Mouse (Mus musculus): ENCODE measurements around the gene Srpk2. TPM values are rescaled to one million over a fixed set of nuclear protein-coding genes. Genes with fewer than 3 reads are reported as not detected.
"Not testable (repeated sequence)": the region's sequence is repeated elsewhere in the genome, so short reads cannot be mapped to it uniquely, and the experiment has no call there.

The Srpk2 gene
- total RNA-seq, 2 experiments from 2014 or later: 37.8 to 44.2 TPM

DNA sequence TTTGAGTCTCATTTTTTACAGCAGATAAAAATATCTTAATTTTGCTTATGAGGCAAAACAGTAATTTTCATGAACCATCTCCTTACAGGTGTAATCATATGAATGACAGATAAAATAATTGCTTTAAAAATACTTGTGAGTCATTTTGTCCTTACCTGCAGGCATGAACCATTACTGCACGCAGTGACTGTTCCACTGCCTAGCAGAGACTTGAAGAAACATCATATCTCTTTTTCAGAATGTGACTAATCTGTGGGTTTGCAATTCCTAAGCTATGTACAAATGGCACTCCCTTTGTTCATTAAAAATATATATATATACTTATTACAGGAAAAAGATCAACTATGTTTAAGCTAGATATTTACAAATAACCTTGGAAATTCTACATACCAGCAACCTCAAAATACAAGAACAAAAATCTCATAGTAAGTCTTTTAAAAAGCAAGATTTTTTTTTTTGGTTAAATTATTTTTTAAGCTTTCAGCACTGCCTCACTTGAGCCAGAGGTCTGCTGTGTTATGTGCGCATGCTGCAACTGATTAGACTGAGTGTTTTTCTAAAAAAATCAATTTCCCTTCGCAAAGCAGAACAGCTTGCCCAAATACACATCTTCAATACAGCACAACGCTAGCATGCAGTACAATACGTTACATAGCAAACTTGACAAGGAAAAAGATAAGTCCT lies 68.7 kb downstream of the Srpk2 start:
- no peak for DNase-seq

DNA sequence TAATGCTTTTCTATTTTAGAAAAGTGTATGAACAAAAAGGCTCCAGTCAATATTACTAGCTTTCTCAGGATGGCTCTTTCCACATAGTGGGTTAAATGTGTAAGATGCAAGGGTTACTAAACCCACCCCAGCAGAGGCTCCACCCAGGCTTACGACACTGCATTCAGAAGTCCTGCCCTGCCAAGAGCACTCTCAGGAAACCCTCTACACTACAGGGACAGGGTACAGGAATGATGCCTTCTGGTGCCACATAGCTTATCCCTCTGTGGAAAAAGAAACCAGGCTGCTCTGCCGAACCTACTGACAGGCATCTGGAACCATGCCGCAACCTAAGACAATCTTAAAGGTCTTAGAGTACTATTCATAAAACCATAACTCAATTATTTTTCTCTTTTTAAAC lies 71.6 kb downstream of the Srpk2 start:
- peak in 1 of 2 experiments; percentile 23 for DNase-seq

DNA sequence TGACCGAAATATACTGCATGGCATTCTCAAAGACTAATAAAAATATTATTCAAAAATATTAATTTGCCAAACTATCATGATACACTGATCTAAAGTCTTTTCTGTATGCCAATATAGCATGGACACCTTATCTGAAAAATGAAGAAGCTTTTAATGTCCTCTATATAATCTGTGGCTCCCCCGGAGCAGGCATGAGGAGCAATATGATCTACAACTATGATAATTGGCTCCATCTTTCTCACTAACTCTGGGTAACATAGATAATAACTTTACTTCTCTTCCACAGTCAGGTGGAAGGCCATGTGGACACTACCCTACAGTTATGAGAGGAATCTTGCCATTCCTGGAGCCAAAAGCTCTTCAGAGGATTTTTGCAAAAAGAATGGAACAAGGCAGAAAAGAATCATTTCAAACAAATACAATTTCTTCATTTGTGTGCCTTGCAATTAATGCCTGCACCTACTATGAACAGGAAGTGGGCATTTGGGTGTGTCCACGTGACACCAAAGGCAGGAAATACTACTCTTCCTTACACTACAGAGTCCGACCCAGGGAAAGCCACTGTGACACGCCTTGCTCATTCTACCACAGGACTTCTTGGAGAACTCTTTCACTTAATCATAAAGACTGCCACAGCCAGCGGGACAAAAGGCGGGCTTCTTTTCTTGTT lies 80.2 kb downstream of the Srpk2 start:
- no peak for DNase-seq

DNA sequence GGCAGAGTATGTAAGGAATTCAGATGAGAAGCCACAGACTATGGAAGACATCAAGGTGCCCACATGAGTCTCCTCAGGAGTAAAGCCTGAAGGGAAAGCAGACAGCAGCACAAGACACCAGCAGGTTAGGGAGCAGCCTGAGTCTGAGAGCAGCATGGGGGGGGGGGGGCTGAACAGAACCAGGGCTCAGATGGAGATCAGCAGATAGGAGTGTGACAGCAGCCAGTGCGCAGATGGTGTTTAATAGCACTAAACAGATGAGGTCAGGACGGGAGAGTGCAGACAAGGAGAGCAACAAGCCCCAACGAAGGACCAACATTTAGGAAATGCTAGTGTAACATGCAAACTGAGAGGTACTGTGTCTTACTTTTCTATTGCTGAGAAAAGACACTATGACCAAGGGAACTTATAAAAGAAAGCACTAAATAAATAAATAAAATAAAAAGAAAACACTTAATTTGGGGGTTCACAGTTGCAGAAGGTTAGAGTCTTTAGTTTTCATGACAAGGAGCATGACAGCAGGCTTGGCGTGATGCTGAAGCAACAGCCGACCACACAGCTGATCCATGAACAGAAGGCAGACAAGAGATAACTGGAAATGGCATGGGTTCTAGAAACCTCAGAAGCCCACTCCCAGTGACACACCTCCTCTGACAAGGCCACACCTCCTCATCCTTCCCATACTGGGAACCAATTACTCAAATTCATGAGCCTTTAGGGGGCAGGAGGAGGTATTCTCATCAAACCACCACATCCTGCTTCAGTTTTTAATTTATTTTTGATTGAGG lies 84.5 kb downstream of the Srpk2 start:
- DNase-seq: no peak

DNA sequence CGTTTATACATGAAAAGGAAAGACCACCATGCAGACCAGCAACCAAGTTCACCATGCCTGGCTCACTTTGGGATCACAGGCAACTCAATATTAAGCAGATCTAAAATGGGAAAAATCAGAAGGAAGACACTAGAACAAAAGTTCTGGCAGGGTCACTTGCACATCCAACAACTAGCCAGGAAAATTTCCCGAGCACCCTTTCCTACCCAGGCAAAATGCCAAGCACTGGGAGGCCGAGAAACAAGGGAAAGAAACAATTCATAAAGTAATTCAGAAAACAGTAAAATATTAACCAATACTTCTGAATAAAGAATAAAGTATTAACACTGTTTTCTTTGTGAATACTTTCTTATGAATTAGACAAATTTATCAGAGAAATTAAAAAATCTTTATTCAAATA lies 85.2 kb downstream of the Srpk2 start:
- peak in 1 of 2 experiments; percentile 40 for DNase-seq

DNA sequence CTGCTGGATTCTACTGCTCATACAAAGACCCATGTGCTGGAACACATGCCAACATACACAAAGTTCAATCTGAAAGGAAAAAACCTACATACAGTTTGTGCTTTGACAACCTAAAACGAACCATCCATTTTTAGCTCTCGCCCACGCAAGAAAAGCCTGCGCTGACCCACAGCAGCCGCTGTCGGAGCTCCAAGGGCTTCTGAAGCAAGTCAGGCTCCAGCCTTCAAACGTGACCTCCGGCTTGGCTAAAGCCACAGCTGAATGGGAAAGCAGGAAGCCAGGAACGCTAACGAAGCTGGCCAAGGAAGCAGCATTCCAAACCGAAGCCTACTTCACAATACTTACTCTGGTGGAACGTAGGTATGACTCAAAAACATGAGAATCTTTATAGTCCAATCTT lies 85.9 kb downstream of the Srpk2 start:
- peak; percentile 75 to 79 for DNase-seq

DNA sequence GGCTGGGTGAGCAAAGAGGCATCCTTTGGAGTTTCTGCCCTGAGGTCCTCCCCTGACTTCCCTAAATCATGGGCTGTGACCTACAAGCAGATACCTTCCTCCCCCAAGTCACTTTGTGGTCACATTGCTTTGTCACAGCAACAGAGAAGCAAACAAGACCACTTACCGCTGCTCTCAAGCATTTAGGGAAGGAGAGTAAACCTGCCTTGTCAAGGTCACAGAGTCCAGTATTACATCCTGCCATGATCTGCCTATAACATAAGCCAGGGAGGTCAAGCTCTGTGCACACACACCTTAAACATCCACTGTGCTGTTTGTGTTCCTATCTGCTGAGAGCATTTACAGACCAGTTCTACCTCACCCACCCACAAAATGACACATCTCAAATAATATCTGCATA lies 86.4 kb downstream of the Srpk2 start:
- no peak for DNase-seq

DNA sequence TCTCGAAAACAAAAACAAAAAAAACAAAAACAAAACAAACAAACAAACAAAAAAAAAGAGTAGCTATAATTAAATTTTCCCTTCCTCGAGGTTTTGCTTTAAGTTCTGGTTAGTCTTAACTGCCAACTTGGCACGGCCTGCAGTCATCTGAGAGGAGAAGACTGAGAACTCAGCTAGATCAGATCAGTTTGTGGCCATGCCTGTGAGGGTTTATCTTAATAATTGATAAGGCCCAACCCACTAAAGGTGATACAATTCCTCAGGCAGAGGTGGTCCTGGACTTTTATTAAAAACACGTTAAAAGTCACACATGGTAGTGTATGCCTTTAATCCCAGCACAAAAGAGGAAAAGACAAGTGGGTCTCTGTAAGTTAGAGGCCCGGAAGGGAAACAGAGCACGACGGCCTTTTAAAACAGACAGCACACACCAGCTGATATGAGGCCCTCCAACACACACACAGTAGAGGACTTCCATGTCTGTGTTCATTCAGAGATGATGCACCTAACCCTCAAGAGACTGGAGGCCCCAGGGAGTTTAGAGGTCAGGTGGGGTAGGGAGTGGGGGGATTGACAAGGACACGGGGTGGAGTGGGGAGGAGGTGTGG lies 87.1 kb downstream of the Srpk2 start:
- no peak for DNase-seq

DNA sequence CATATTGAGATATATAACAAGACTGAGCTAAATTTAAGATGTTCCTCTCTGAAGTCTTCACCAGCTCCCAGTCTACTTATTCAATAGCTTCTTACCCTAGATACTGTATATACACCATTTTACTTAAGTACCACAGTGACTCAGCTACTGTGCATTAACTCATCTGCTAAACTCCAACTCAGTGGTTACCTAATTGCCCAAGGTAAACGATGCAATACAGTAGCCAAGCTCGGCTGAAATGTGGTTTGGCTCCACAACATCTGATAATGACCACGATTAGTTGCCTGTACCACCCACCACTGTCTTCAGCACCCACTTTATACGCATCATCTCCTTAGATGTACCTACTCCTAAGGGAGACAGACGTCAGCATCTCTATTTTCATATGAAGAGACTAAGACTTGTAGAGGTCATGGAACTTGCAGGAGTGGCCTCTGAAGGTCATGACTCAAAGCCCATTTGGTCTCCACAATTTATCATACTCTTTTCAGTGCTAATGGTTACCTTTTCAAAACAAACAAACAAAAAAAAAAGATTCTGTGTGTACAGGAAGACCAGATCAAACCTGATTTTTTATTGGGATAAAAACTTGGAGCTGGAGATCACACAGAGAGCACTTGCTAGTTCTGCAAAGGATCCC lies 88.0 kb downstream of the Srpk2 start:
- DNase-seq: no peak

DNA sequence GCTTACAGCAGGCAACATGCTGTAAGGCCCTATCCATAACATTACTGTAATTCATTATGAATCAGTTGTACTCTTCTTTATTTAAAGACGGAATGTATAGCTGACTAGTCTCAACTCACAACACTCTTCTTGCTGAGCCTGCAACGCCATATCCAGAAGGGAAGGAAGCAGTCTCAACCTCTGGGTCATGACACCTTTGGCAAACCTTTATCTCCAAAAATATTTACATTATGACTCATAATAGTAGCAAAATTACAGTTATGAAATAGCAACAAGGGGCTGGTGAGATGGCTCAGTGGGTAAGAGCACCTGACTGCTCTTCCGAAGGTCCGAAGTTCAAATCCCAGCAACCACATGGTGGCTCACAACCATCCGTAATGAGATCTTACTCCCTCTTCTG lies 94.1 kb downstream of the Srpk2 start:
- not testable (repeated sequence) for DNase-seq

DNA sequence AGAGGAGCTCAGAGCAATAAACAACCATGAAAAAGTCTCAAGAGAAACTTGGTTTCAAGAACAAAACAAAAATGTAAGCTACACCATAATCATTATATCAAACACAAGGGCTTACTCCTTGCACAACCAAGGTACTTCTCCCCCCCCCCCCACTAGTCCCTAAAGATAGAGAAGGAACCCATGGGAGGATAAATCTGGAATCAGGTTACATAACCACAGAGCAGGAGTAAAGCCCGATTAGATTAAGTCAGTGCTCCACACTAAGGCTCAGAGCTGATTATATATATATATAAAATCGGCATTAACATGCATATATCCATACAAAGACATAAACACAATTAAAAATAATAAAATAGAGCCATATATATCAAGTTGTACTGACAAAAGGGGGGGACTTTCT lies 96.8 kb downstream of the Srpk2 start:
- DNase-seq: no peak

DNA sequence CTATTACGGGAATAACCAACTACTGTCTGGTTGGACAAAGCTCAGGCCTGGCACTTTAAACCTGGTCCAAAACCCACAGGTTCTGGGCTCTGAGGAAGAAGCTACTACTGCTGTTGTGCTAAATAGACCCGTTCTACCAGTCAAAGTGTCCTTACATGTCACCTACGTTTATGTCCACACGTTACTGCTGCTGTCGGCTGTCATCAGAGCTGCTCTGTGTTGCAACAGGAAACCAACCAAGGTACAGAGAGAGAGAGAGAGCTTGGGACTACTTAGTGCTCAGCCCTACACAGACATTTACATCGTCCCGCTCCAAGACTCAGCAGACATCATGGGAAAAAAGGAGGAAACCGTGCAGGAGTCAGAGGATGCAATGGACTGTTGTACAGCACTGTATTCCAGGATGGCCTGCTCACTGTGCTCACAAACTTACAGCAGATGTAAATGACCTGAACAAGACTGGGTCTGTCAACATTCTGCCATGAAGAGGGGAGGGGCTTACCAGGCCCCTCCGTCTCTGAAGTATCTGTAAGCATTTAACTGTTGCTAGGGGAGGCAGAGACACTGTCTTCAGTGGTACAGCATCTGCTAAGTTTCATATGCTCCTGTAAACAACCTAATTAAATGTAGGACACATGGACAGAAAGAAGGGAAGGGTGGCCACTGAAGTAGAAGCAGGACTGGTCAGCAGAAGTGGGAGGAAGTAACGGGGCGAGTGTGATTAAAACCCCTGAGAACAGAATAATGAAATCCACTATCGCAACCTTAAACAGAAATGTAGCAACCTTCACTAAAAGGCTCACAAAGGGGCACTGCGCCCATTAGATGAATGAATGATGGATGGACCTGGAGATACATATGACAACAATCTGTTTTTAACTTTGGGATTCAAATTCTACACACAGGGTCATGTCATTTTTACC lies 97.6 kb downstream of the Srpk2 start:
- no peak for DNase-seq

DNA sequence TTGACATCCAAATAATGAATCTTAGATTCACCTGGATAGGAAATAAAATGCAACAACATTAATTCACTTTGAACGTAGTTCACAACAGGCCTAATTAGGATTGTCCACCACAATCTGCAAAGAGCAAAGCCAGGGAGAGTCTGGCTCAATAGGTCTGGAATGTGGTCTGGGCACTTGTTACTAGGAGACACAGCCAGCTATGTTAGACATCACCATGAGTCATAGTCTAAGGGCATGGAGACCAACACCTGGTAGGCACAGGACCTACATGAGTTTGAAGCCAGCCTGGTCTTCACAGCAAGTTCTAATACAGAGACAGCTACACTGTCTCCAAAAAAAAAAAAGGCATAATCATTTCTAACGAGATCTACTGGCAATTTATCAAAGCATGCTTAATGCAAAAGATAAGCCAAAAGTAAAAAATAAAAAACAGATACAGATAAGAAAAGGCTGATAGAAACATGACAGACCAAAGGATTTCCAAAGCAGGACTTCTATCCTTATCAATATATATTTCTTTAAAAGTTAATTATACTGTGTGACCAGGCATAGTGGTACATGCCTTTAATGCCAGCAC lies 102.8 kb downstream of the Srpk2 start:
- DNase-seq: peak in 1 of 2 experiments; percentile 35

DNA sequence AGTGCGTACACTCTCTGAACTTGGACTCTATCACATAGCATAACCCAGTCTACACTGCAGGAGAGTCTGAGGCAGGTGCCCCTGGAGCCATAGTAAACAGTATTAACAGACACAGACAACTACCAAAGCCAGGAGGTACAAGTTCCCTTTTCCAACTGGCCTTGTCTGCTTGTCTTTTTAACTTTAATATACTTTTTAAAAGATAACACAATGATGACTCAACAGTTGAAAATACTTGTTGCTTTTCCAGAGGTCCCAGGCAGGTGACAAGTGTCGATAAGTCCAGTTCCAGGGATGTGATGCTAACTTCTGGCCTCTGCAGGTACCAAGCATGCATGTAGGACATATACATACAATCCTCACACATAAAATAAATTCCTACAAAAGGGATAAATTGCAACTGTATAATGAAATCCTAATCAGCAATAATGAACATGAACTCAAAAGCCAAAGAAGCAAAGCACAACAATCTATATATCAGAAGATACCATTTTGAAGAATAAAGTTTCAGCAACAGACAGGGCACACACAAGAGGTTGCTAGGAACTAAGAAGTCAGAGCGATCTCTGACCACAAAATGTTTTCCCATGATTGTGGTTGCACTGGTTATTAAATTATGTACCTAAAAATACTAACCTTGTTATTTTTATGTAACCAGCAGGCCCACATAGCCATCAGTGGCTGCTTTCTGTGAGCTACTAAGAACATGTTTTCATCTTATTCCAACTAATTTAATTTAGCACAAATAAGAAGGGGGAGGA lies 105.1 kb downstream of the Srpk2 start:
- no peak for DNase-seq

DNA sequence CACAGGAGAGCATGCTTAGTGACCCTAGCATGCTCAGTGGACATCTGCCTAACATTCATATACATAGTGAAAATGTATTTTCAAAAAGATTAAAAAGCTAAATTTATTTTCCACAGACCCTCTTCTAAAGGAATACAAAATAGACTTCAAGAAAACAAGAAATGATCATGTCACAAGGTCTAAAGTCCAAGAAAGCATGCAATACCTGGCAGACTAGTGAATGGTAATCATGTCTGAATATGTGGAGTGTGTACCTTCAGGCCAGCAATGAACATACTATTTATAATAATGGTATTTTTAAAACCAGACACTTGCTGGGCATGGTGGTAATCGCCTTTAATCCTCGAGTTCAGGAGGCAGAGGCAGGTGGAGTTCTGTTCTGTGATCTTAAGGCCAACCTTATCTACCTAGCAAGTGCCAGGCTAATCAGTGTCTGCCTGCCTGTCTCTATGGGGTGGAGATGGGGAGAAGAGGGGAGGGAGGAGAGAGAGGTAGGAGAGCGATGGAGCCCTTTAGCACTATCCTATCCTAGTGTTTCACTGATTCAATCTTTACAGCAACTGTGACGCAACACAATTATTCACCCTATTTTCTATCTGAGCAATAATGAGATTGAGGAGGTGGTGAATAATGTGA lies 106.0 kb downstream of the Srpk2 start:
- DNase-seq: no peak

DNA sequence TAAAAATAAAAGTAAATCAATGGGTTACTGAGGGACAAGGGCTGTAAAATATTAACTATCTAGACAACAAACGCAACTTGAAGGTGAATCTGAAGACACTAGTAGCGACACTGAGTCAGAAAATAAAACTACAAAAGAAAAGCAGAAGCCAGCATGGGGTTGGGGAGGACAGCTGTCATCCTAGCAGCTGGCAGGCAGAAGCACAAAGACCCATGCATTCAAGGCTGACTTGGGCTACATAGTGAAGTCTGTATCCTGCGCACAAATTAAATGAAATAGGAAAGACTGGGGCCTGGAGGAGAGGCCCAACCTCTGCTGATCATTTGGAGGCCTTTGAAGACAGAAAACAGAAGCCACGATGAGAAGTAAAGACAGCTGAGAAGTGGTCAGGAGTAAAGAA lies 106.6 kb downstream of the Srpk2 start:
- no peak for DNase-seq

DNA sequence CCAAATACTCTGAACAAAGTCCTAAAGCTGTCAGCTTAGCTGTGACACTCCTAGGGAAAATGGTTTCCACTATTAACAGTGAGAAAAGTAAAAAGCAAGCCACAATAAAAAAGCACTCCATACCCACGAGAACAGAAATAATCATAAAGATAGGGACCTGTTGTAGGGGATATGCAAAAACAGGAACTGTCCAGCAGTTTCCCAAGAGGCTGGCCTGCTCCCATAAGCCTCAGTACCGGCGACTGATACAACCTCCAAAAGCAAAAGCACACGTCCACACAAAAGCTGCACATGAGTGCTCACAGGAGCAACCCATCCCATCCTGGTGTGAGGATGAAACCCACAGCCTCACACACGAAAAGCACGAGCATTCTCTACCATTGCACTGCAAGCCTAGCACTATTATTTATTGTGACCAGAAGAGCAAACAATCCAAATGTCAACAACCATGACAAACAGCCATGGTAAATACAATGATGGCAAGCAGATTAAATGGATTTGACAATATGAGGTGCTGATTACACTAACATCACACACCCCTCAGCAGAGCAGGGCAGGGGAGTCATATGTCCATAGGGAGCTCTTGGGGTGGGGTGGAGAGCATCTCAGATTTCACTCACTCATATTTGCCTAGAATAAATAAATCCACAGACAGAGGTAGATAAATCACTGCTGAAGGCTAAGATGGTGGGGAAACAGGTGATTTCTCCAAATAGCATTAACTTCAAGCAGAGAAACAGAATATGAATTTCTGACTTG lies 107.9 kb downstream of the Srpk2 start:
- DNase-seq: no peak

DNA sequence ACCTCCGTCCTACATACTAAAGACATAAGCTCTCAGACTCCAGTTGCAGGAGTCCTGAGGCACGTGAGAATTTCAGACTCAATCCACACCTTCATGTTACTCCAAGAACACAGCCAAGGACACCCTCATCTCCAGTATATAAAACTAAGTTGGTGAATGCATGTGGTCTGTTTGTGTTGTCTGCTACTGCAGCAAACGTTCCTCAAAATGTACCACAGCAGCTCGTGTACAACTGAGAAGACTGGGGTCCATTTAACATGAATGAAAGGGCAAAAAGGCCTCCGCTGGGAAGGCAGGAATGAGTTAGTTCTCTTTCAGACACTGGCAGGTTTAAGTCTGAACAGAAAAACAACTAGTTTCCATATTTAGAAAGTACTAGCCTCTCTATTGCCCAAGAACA lies 110.5 kb downstream of the Srpk2 start:
- no peak for DNase-seq

DNA sequence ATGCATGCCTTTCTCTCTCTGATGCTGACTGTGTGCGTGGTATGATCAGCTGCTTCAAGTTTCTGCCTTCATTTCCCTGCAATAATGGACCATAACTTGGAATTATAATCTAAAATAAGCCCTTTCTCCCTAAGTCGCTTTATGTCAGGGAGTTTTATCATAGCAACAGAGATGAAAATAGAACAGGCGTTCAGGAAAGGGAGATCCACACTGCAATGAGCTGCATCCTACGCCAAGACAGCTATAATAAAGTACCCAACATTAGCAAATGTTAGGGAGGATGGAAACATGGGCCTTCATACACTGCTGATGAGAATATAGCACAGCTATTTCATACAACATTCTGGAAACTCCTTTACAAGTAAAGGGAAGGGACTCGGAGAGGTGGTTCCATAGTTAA lies 116.2 kb downstream of the Srpk2 start:
- DNase-seq: no peak
